Mouse (Mus musculus): ENCODE results near the gene Ube2cbp. TPM values are rescaled to one million over a fixed set of nuclear protein-coding genes. Genes with fewer than 3 reads are reported as not detected.
A peak's percentile ranks its signal among the peaks of the same experiment; 100 is the strongest.

Gene Ube2cbp
- polyA plus RNA-seq, 1 experiment from 2014 or later, result 7.8 TPM

- no peak overlapping the region for H3K27ac ChIP-seq
- 79% methylated on average over 3 of the region's 3 CpGs for WGBS
- no peak overlapping the region for H3K4me3 ChIP-seq
- no peaks in the 10 kb centered on the region for H3K9me3 ChIP-seq
- no peaks in the 10 kb centered on the region for H3K36me3 ChIP-seq (replicated peaks)
- ATAC-seq (replicated peaks), result no peak
- no peaks in the 10 kb centered on the region for H3K27me3 ChIP-seq (replicated peaks)
- H3K9ac ChIP-seq, result no peak overlapping the region
- H3K4me2 ChIP-seq, result no peak overlapping the region
- H3K4me1 ChIP-seq, result no peaks in the 10 kb centered on the region
Observed at GRCm38 (mm10) chr9:86336361-86336760, 128.4 kb downstream of the Ube2cbp start.

GRCm38 (mm10) chr9:86335588-86335987 is 129.2 kb downstream of the Ube2cbp start:
- no peak for ATAC-seq (replicated peaks)
- WGBS, result 65% methylated on average over 4 of the region's 4 CpGs
- H3K9ac ChIP-seq, result no peak overlapping the region

GRCm38 (mm10) chr9:86334357-86334756 is 130.4 kb downstream of the Ube2cbp start:
- H3K9ac ChIP-seq, result no peak overlapping the region
- no peak overlapping the region for H3K4me2 ChIP-seq
- 95% methylated on average over 5 of the region's 5 CpGs for WGBS
- H3K27ac ChIP-seq, result no peak overlapping the region
- no peaks in the 10 kb centered on the region for H3K4me1 ChIP-seq
- no peak for ATAC-seq (replicated peaks)
- no peaks in the 10 kb centered on the region for H3K9me3 ChIP-seq
- H3K36me3 ChIP-seq (replicated peaks), result no peaks in the 10 kb centered on the region
- no peak overlapping the region for H3K4me3 ChIP-seq
- no peaks in the 10 kb centered on the region for H3K27me3 ChIP-seq (replicated peaks)

More at GRCm38 (mm10) chr9:86335588-86335987, 129.2 kb downstream of the Ube2cbp start:
- H3K36me3 ChIP-seq (replicated peaks), result no peaks in the 10 kb centered on the region
- H3K9me3 ChIP-seq, result no peaks in the 10 kb centered on the region
- H3K4me1 ChIP-seq, result no peaks in the 10 kb centered on the region
- H3K27ac ChIP-seq, result no peak overlapping the region
- no peak overlapping the region for H3K4me3 ChIP-seq
- no peaks in the 10 kb centered on the region for H3K27me3 ChIP-seq (replicated peaks)
- no peak overlapping the region for H3K4me2 ChIP-seq

- no peak overlapping the region for H3K4me3 ChIP-seq
- no peaks in the 10 kb centered on the region for H3K9me3 ChIP-seq
- no peak overlapping the region for H3K9ac ChIP-seq
- ATAC-seq (replicated peaks), result peak; percentile 45; the same call in 1 of the 2 replicates
- H3K4me2 ChIP-seq, result no peak overlapping the region
- no peaks in the 10 kb centered on the region for H3K27me3 ChIP-seq (replicated peaks)
- H3K27ac ChIP-seq, result no peak overlapping the region
- WGBS, result 31% methylated on average over 3 of the region's 3 CpGs
- no peaks in the 10 kb centered on the region for H3K36me3 ChIP-seq (replicated peaks)
- H3K4me1 ChIP-seq, result no peaks in the 10 kb centered on the region
Observed at GRCm38 (mm10) chr9:86330591-86330990, 134.2 kb downstream of the Ube2cbp start.

- no peaks in the 10 kb centered on the region for H3K9me3 ChIP-seq
Observed at GRCm38 (mm10) chr9:86328270-86328669, 136.5 kb downstream of the Ube2cbp start.

GRCm38 (mm10) chr9:86327341-86327740 is 137.4 kb downstream of the Ube2cbp start:
- ATAC-seq (replicated peaks), result no peak
- Histone ChIP-seq H3K36me3 (replicated peaks) (no peaks in the 10 kb centered on the region), H3K4me1 (no peaks in the 10 kb centered on the region), H3K9me3 (no peaks in the 10 kb centered on the region), H3K4me3 (no peak overlapping the region), H3K27me3 (replicated peaks) (no peaks in the 10 kb centered on the region), H3K9ac (no peak overlapping the region), H3K4me2 (no peak overlapping the region), H3K27ac (no peak overlapping the region)
- WGBS, result 48% methylated on average over 3 of the region's 3 CpGs

More at GRCm38 (mm10) chr9:86328270-86328669, 136.5 kb downstream of the Ube2cbp start:
- Histone ChIP-seq H3K27me3 (replicated peaks) (no peaks in the 10 kb centered on the region), H3K4me3 (no peak overlapping the region), H3K4me1 (no peaks in the 10 kb centered on the region), H3K27ac (no peak overlapping the region), H3K9ac (no peak overlapping the region), H3K4me2 (no peak overlapping the region), H3K36me3 (replicated peaks) (no peaks in the 10 kb centered on the region)
- WGBS, result 81% methylated on average over 4 of the region's 4 CpGs
- no peak for ATAC-seq (replicated peaks)

- ATAC-seq (replicated peaks), result no peak
- H3K36me3 ChIP-seq (replicated peaks), result no peaks in the 10 kb centered on the region
- no peak overlapping the region for H3K4me3 ChIP-seq
- no peaks in the 10 kb centered on the region for H3K9me3 ChIP-seq
- no peak overlapping the region for H3K4me2 ChIP-seq
- H3K27ac ChIP-seq, result no peak overlapping the region
- no peaks in the 10 kb centered on the region for H3K27me3 ChIP-seq (replicated peaks)
- H3K4me1 ChIP-seq, result no peaks in the 10 kb centered on the region
- H3K9ac ChIP-seq, result no peak overlapping the region
- 85% methylated on average over 1 of the region's 1 CpGs for WGBS
Observed at GRCm38 (mm10) chr9:86324772-86325171, 140.0 kb downstream of the Ube2cbp start.

- Histone ChIP-seq H3K36me3 (replicated peaks) (no peaks in the 10 kb centered on the region), H3K4me3 (no peak overlapping the region), H3K27ac (no peak overlapping the region), H3K9me3 (no peaks in the 10 kb centered on the region), H3K27me3 (replicated peaks) (no peaks in the 10 kb centered on the region), H3K9ac (no peak overlapping the region), H3K4me1 (no peaks in the 10 kb centered on the region), H3K4me2 (no peak overlapping the region)
- 60% methylated on average over 6 of the region's 6 CpGs for WGBS
- no peak for ATAC-seq (replicated peaks)
Observed at GRCm38 (mm10) chr9:86319516-86320140, 145.1 kb downstream of the Ube2cbp start.

GRCm38 (mm10) chr9:86315700-86316099 is 149.1 kb downstream of the Ube2cbp start:
- H3K36me3 ChIP-seq (replicated peaks), result no peaks in the 10 kb centered on the region
- H3K27ac ChIP-seq, result no peak overlapping the region
- no peak overlapping the region for H3K4me3 ChIP-seq
- H3K9ac ChIP-seq, result no peak overlapping the region
- no peaks in the 10 kb centered on the region for H3K9me3 ChIP-seq
- no peak overlapping the region for H3K4me2 ChIP-seq
- WGBS, result 84% methylated on average over 2 of the region's 2 CpGs
- no peaks in the 10 kb centered on the region for H3K27me3 ChIP-seq (replicated peaks)
- ATAC-seq (replicated peaks), result no peak
- no peaks in the 10 kb centered on the region for H3K4me1 ChIP-seq

GRCm38 (mm10) chr9:86308616-86309015 is 156.1 kb downstream of the Ube2cbp start:
- Histone ChIP-seq H3K4me3 (no peak overlapping the region), H3K9ac (no peak overlapping the region), H3K4me2 (no peak overlapping the region), H3K27ac (no peak overlapping the region), H3K27me3 (replicated peaks) (no peaks in the 10 kb centered on the region), H3K4me1 (no peaks in the 10 kb centered on the region), H3K36me3 (replicated peaks) (no peaks in the 10 kb centered on the region), H3K9me3 (no peaks in the 10 kb centered on the region)
- ATAC-seq (replicated peaks), result no peak
- 60% methylated on average over 4 of the region's 4 CpGs for WGBS

GRCm38 (mm10) chr9:86306556-86306955 is 158.2 kb downstream of the Ube2cbp start:
- no peaks in the 10 kb centered on the region for H3K27me3 ChIP-seq (replicated peaks)
- H3K27ac ChIP-seq, result no peak overlapping the region
- H3K4me3 ChIP-seq, result no peak overlapping the region
- no peaks in the 10 kb centered on the region for H3K36me3 ChIP-seq (replicated peaks)
- H3K9me3 ChIP-seq, result no peaks in the 10 kb centered on the region
- H3K4me1 ChIP-seq, result no peaks in the 10 kb centered on the region
- 81% methylated on average over 2 of the region's 2 CpGs for WGBS
- H3K9ac ChIP-seq, result no peak overlapping the region
- no peak for ATAC-seq (replicated peaks)
- H3K4me2 ChIP-seq, result no peak overlapping the region

GRCm38 (mm10) chr9:86301407-86301806 is 163.3 kb downstream of the Ube2cbp start:
- no peak for ATAC-seq (replicated peaks)
- Histone ChIP-seq H3K9me3 (no peaks in the 10 kb centered on the region), H3K4me1 (0 out of 2 replicates have a peak, but pooled peaks cover 2% of the 10 kb centered on the region), H3K27me3 (replicated peaks) (no peaks in the 10 kb centered on the region), H3K4me3 (no peak overlapping the region), H3K27ac (no peak overlapping the region), H3K36me3 (replicated peaks) (no peaks in the 10 kb centered on the region), H3K4me2 (no peak overlapping the region), H3K9ac (no peak overlapping the region)
- 81% methylated on average over 6 of the region's 6 CpGs for WGBS

- H3K4me3 ChIP-seq, result no peak overlapping the region
- H3K36me3 ChIP-seq (replicated peaks), result no peaks in the 10 kb centered on the region
- no peak for ATAC-seq (replicated peaks)
- no peaks in the 10 kb centered on the region for H3K27me3 ChIP-seq (replicated peaks)
- H3K4me2 ChIP-seq, result no peak overlapping the region
- H3K9ac ChIP-seq, result no peak overlapping the region
- 17% methylated on average over 8 of the region's 8 CpGs for WGBS
- no peak overlapping the region for H3K27ac ChIP-seq
- H3K4me1 ChIP-seq, result 0 out of 2 replicates have a peak, but pooled peaks cover 2% of the 10 kb centered on the region
- no peaks in the 10 kb centered on the region for H3K9me3 ChIP-seq
Observed at GRCm38 (mm10) chr9:86298596-86298995, 166.2 kb downstream of the Ube2cbp start.
